ENCODE assay signal across 21 mouse cellular contexts in genomic region chr17:65618431-65618830, GRCm38 (mm10). TPM values are rescaled to one million over a fixed set of nuclear protein-coding genes. Genes with fewer than 3 reads are reported as not detected.
A peak's percentile ranks its signal among the peaks of the same experiment; 100 is the strongest.
DNase-seq lines count a peak whose midpoint lies in the region; ATAC-seq and TF ChIP-seq lines count a peak whose summit lies in the region.
"Had no signal": no experiment of that assay in that cellular context is flagged by ENCODE, and none has a peak within 500 bp of the region (broad histone marks: within the 10 kb centered on the region; RNA-seq: fewer than 3 reads in every experiment).

No protein-coding gene starts in this region.

- peak; percentile 56 for DNase-seq in embryonic facial prominence, embryonic 14.5 days (ENCODE audit: low spot score)
- DNase-seq in embryonic facial prominence, embryonic 10.5 days (ENCODE audit: low spot score) = no peak
- peak; percentile 47 for DNase-seq in limb, embryonic 14.5 days (ENCODE audit: low spot score)
- DNase-seq in limb, embryonic 10.5 days (ENCODE audit: low spot score) = no peak
- peak; percentile 44 for DNase-seq in MEL (ENCODE audit: low read depth, low spot score)
- DNase-seq in brain, embryonic 14.5 days (ENCODE audit: low read depth) = peak; percentile 13
- DNase-seq in ovary, postnatal 36 days (ENCODE audit: low spot score) = no peak
- DNase-seq: B cell, adult 2 months; cerebellum, adult 11 months; cerebellum, postnatal 14 days; gastrocnemius, adult 2 months; heart, postnatal 10 days; left cerebral cortex, postnatal 4 days had no signal

- no peak for TF ChIP-seq POLR2A in limb, embryonic 14.5 days (IDR thresholded peaks at IDR 0.05; ENCODE audit: borderline replicate concordance, extremely low read depth, insufficient read depth, insufficient read length)
- no peak for TF ChIP-seq POLR2A in MEL (IDR thresholded peaks at IDR 0.05; ENCODE audit: control insufficient read depth in 1 of 2, insufficient read depth in 1 of 2, low read depth in 1 of 2, low read length in 2 of 2, poor library complexity in 1 of 2)
- no peak for TF ChIP-seq POLR2A in brain, embryonic 14.5 days (IDR thresholded peaks at IDR 0.05; ENCODE audit: borderline replicate concordance, extremely low read depth, insufficient read depth, insufficient read length, poor library complexity, severe bottlenecking)

- H3K9ac ChIP-seq in embryonic facial prominence, embryonic 14.5 days (ENCODE audit: low read depth, low read length) = no peak overlapping the region
- no peak overlapping the region for H3K9ac ChIP-seq in limb, embryonic 14.5 days (ENCODE audit: low read depth, low read length, severe bottlenecking)
- no peak overlapping the region for H3K9ac ChIP-seq in MEL (ENCODE audit: control insufficient read depth, low read depth, low read length, poor library complexity, severe bottlenecking)
- H3K9ac ChIP-seq: midbrain, embryonic 15.5 days had no signal

- H3K27me3 ChIP-seq in embryonic facial prominence, embryonic 14.5 days (replicated peaks; ENCODE audit: control insufficient read depth, insufficient read depth, low read length) = no peaks in the 10 kb centered on the region
- no peaks in the 10 kb centered on the region for H3K27me3 ChIP-seq in embryonic facial prominence, embryonic 10.5 days (replicated peaks; ENCODE audit: low read depth, poor library complexity, severe bottlenecking)
- H3K27me3 ChIP-seq in limb, embryonic 14.5 days (ENCODE audit: control insufficient read depth, insufficient read depth, low read length) = no peaks in the 10 kb centered on the region
- no peaks in the 10 kb centered on the region for H3K27me3 ChIP-seq in limb, embryonic 10.5 days (ENCODE audit: low read depth, poor library complexity, severe bottlenecking)
- H3K27me3 ChIP-seq in MEL (ENCODE audit: control insufficient read depth in 1 of 2, insufficient read depth in 2 of 2, low read length in 2 of 2) = no peaks in the 10 kb centered on the region
- H3K27me3 ChIP-seq: midbrain, embryonic 15.5 days had no signal

- H3K4me2 ChIP-seq in embryonic facial prominence, embryonic 14.5 days (ENCODE audit: low read depth, low read length) = no peak overlapping the region
- no peak overlapping the region for H3K4me2 ChIP-seq in limb, embryonic 14.5 days (replicated peaks; ENCODE audit: low read depth, low read length, severe bottlenecking)
- H3K4me2 ChIP-seq: heart, embryonic 11.5 days; liver, embryonic 11.5 days; midbrain, embryonic 15.5 days had no signal

- no peak overlapping the region for H3K4me3 ChIP-seq in embryonic facial prominence, embryonic 14.5 days (ENCODE audit: low read depth, low read length)
- H3K4me3 ChIP-seq in embryonic facial prominence, embryonic 10.5 days = no peak overlapping the region
- no peak overlapping the region for H3K4me3 ChIP-seq in limb, embryonic 14.5 days (replicated peaks; ENCODE audit: low read length)
- no peak overlapping the region for H3K4me3 ChIP-seq in limb, embryonic 10.5 days
- H3K4me3 ChIP-seq in MEL (ENCODE audit: control insufficient read depth in 1 of 2, insufficient read depth in 1 of 2, low read depth in 2 of 2, low read length in 2 of 2) = no peak overlapping the region
- H3K4me3 ChIP-seq: gastrocnemius, adult 2 months; left cerebral cortex, adult 2 months; midbrain, embryonic 15.5 days had no signal

- no peaks in the 10 kb centered on the region for H3K9me3 ChIP-seq in embryonic facial prominence, embryonic 14.5 days (ENCODE audit: control insufficient read depth, low read length)
- H3K9me3 ChIP-seq in embryonic facial prominence, embryonic 10.5 days = no peaks in the 10 kb centered on the region
- no peaks in the 10 kb centered on the region for H3K9me3 ChIP-seq in limb, embryonic 14.5 days (ENCODE audit: control insufficient read depth, low read length)
- no peaks in the 10 kb centered on the region for H3K9me3 ChIP-seq in limb, embryonic 10.5 days (replicated peaks)
- H3K9me3 ChIP-seq in MEL (replicated peaks; ENCODE audit: insufficient read depth, low read length) = no peaks in the 10 kb centered on the region
- H3K9me3 ChIP-seq: midbrain, embryonic 15.5 days had no signal

- no peaks in the 10 kb centered on the region for H3K4me1 ChIP-seq in embryonic facial prominence, embryonic 14.5 days (ENCODE audit: control insufficient read depth, insufficient read depth, low read length)
- H3K4me1 ChIP-seq in embryonic facial prominence, embryonic 10.5 days = peaks cover 7% of the 10 kb centered on the region
- 0 out of 2 replicates have a peak, but pooled peaks cover 6% of the 10 kb centered on the region for H3K4me1 ChIP-seq in limb, embryonic 14.5 days (ENCODE audit: control insufficient read depth, insufficient read depth, low read length)
- no peaks in the 10 kb centered on the region for H3K4me1 ChIP-seq in limb, embryonic 10.5 days
- peaks cover 3 to 7% of the 10 kb centered on the region in 2 experiments; a peak in 2 of 4 replicates for H3K4me1 ChIP-seq in MEL (ENCODE audit: control insufficient read depth in 1 of 2, insufficient read depth in 2 of 2, low read length in 2 of 2)

- no peaks in the 10 kb centered on the region for H3K36me3 ChIP-seq in embryonic facial prominence, embryonic 14.5 days (ENCODE audit: control insufficient read depth, insufficient read depth, low read length)
- H3K36me3 ChIP-seq in embryonic facial prominence, embryonic 10.5 days (replicated peaks) = no peaks in the 10 kb centered on the region
- no peaks in the 10 kb centered on the region for H3K36me3 ChIP-seq in limb, embryonic 14.5 days (ENCODE audit: control insufficient read depth, insufficient read depth, low read length)
- H3K36me3 ChIP-seq in limb, embryonic 10.5 days = no peaks in the 10 kb centered on the region
- H3K36me3 ChIP-seq in MEL (ENCODE audit: control insufficient read depth in 1 of 2, insufficient read depth in 2 of 2, low read length in 2 of 2) = peaks cover 0 to 9% of the 10 kb centered on the region in 2 experiments; a peak in 2 of 4 replicates
- H3K36me3 ChIP-seq: midbrain, embryonic 15.5 days had no signal

- ATAC-seq in embryonic facial prominence, embryonic 14.5 days (ENCODE audit: low read depth) = no peak
- no peak for ATAC-seq in limb, embryonic 14.5 days (ENCODE audit: low FRiP score, low read depth)
- ATAC-seq: midbrain, embryonic 15.5 days had no signal

- no peak for TF ChIP-seq CTCF in MEL (IDR thresholded peaks at IDR 0.05 in 2 of 3, conservative IDR thresholded peaks at IDR 0.05 in 1 of 3; ENCODE audit: control insufficient read depth in 1 of 3, insufficient read depth in 1 of 3, low read depth in 2 of 3, low read length in 3 of 3, poor library complexity in 1 of 3, severe bottlenecking in 1 of 3)
- TF ChIP-seq CTCF in brain, embryonic 14.5 days (IDR thresholded peaks at IDR 0.05; ENCODE audit: borderline replicate concordance, extremely low read depth, insufficient read depth, insufficient read length) = no peak

- 75% methylated on average over 2 of the region's 2 CpGs for WGBS in embryonic facial prominence, embryonic 14.5 days
- 95% methylated on average over 2 of the region's 2 CpGs for WGBS in embryonic facial prominence, embryonic 10.5 days
- 70% methylated on average over 2 of the region's 2 CpGs for WGBS in limb, embryonic 14.5 days
- 92% methylated on average over 2 of the region's 2 CpGs for WGBS in limb, embryonic 10.5 days

- TF ChIP-seq RAD21 in MEL (IDR thresholded peaks at IDR 0.05; ENCODE audit: low read depth, low read length) = no peak

- TF ChIP-seq EP300 in MEL (IDR thresholded peaks at IDR 0.05; ENCODE audit: low read depth in 1 of 2, low read length in 2 of 2) = no peak

- no peak overlapping the region for H3K27ac ChIP-seq in embryonic facial prominence, embryonic 14.5 days (replicated peaks; ENCODE audit: low read depth, low read length)
- H3K27ac ChIP-seq in embryonic facial prominence, embryonic 10.5 days (replicated peaks) = no peak overlapping the region
- H3K27ac ChIP-seq in limb, embryonic 14.5 days (replicated peaks; ENCODE audit: low read depth, low read length) = no peak overlapping the region
- no peak overlapping the region for H3K27ac ChIP-seq in limb, embryonic 10.5 days
- no peak overlapping the region for H3K27ac ChIP-seq in MEL (ENCODE audit: control insufficient read depth, low read depth, low read length)
- H3K27ac ChIP-seq: gastrocnemius, adult 2 months; left cerebral cortex, adult 2 months; midbrain, embryonic 15.5 days; stomach, postnatal 0 days had no signal

- H3K79me2 ChIP-seq in MEL (ENCODE audit: control insufficient read depth, insufficient read depth, low read length, poor library complexity) = no peaks in the 10 kb centered on the region; the same call in 1 of the 2 replicates

TF ChIP-seq in MEL, 35 proteins besides CTCF, POLR2A, EP300 and RAD21 (continues in another document):
- TF ChIP-seq POLR2AphosphoS2 (IDR thresholded peaks at IDR 0.05; ENCODE audit: low read length) = no peak
- no peak for TF ChIP-seq NELFE (IDR thresholded peaks at IDR 0.05; ENCODE audit: low read depth, low read length)
- TF ChIP-seq ETS1 (IDR thresholded peaks at IDR 0.05; ENCODE audit: low read depth, low read length) = no peak
- no peak for TF ChIP-seq CHD1 (IDR thresholded peaks at IDR 0.05; ENCODE audit: low read depth, low read length)
- no peak for TF ChIP-seq MAFK (IDR thresholded peaks at IDR 0.05; ENCODE audit: borderline replicate concordance, low read depth, low read length)

RNA-seq across cellular contexts. Expression of gene Vapa, which starts 5.1 kb away (rescaled TPM):
- 203 and 215 TPM in 2 replicates for polyA plus RNA-seq in embryonic facial prominence, embryonic 14.5 days (2014; fragmentation: Nextera tagmentation; extraction: Ambion mirVana)
- 169 and 171 TPM in 2 replicates for polyA plus RNA-seq in embryonic facial prominence, embryonic 10.5 days (2016; fragmentation: Nextera tagmentation; extraction: Ambion mirVana)
- 53.0 and 57.7 TPM in 2 replicates for polyA plus RNA-seq in limb, embryonic 14.5 days (2012; rRNA removed)
- 192 and 196 TPM in 2 replicates for polyA plus RNA-seq in limb, embryonic 14.5 days (2014; fragmentation: Nextera tagmentation; extraction: Ambion mirVana)
- 165 TPM in 2 replicates for polyA plus RNA-seq in limb, embryonic 10.5 days (2016; fragmentation: Nextera tagmentation; extraction: Ambion mirVana)
- total RNA-seq in MEL (2012; rRNA removed) = 56.7 and 60.2 TPM in 2 replicates
- polyA plus RNA-seq in MEL (2012; ENCODE audit: insufficient read depth in 1 of 2, insufficient read length in 2 of 2, low read depth in 1 of 2, low replicate concordance in 2 of 2, missing spikeins in 1 of 2) = 100 to 1,000 TPM in 1 of 2 experiments, 10 to 100 TPM in 1; 85.3 to 507 TPM
- 75.9 and 76.7 TPM in 2 replicates for polyA plus RNA-seq in brain, embryonic 14.5 days (2012; rRNA removed)

RNA-seq across cellular contexts. Expression of gene Txndc2, which starts 23.5 kb away (rescaled TPM):
- polyA plus RNA-seq in embryonic facial prominence, embryonic 14.5 days (2014; fragmentation: Nextera tagmentation; extraction: Ambion mirVana) = 0.14 TPM in 1 of 2 replicates, not detected in the other
- 0.07 TPM in 1 of 2 replicates, not detected in the other for polyA plus RNA-seq in embryonic facial prominence, embryonic 10.5 days (2016; fragmentation: Nextera tagmentation; extraction: Ambion mirVana)
- 0.08 and 0.14 TPM in 2 replicates for polyA plus RNA-seq in limb, embryonic 14.5 days (2012; rRNA removed)
- 0.10 and 0.22 TPM in 2 replicates for polyA plus RNA-seq in limb, embryonic 14.5 days (2014; fragmentation: Nextera tagmentation; extraction: Ambion mirVana)
- polyA plus RNA-seq in limb, embryonic 10.5 days (2016; fragmentation: Nextera tagmentation; extraction: Ambion mirVana) = not detected in 2 replicates
- not detected in 2 replicates for total RNA-seq in MEL (2012; rRNA removed)
- polyA plus RNA-seq in MEL (2012; ENCODE audit: insufficient read depth in 1 of 2, insufficient read length in 2 of 2, low read depth in 1 of 2, low replicate concordance in 2 of 2, missing spikeins in 1 of 2) = not detected
- polyA plus RNA-seq in brain, embryonic 14.5 days (2012; rRNA removed) = 0.10 and 0.11 TPM in 2 replicates
- total RNA-seq: gastrocnemius, adult 2 months; layer of hippocampus, adult 8-10 months; megakaryocyte-erythroid progenitor cell, adult 5-6 weeks had no signal
- polyA plus RNA-seq: heart, embryonic 11.5 days; hindbrain, embryonic 11.5 days; liver, embryonic 11.5 days; stomach, postnatal 0 days had no signal

Comparison
In these comparisons a context has a peak if more than half of its experiments do, and no peak if none do; other contexts are left out.
1. DNase-seq: peak in embryonic facial prominence, embryonic 14.5 days (single experiment), limb, embryonic 14.5 days (single experiment), MEL (single experiment) and brain, embryonic 14.5 days (single experiment); none in embryonic facial prominence, embryonic 10.5 days (single experiment), limb, embryonic 10.5 days (single experiment) and ovary, postnatal 36 days (single experiment).